Mouse (Mus musculus) kidney, postnatal 10 days (tissue): ENCODE data around the gene Aars.
A peak's percentile ranks its signal among the peaks of the same experiment; 100 is the strongest.
"Not testable (repeated sequence)": the region's sequence is repeated elsewhere in the genome, so short reads cannot be mapped to it uniquely, and the experiment has no call there.

Experiments
- DNase-seq: peaks from one replicate; pipeline ENCODE4 v3.0.0; 2021; ENCODE audit warnings: mixed read lengths

Aars gene

DNA sequence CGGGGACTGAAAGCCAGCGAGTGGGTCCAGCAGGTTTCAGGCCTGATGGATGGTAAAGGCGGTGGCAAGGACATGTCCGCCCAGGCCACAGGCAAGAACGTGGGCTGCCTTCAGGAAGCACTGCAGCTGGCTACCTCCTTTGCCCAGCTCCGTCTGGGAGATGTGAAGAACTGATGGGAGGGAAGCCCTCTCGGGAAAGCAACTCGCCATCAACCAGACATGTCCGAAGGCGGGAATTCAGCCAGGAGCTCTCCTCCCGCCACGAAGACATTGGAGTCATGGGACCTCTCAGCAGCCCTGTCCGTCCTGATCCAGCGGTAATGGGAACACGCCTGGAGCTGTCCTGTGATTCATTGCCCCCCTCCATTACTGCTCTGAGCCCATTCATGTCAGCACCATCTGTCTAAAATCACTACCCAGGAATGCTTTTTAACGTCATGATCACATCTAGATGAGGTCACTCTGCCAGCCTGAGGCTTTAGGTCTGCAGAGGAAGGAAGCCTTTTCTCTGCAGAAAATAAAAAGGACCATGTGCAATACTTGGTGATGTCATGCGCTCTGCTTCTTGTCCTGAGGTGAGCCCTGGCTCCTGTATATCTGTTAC lies 22.2 kb downstream of the Aars start:
- no peak for DNase-seq

DNA sequence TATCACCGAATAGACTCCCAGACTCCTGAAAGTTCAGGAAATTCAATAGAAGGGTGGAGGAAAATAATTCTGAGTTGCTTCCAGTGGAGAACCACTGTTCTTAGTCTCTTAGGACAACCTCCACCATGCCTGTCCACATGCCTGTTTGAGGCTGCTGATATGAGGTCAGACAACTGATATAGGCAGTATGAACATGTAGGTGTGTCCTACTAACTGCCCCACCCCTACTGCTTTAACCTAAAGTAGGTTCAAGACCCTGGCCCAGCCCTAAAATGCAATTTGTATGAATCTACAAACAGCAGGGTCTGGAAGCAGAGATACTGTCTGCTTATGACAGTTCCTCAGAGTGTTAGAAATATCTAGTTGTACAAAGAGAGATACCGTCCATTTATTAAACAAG lies 22.7 kb downstream of the Aars start:
- DNase-seq = no peak

DNA sequence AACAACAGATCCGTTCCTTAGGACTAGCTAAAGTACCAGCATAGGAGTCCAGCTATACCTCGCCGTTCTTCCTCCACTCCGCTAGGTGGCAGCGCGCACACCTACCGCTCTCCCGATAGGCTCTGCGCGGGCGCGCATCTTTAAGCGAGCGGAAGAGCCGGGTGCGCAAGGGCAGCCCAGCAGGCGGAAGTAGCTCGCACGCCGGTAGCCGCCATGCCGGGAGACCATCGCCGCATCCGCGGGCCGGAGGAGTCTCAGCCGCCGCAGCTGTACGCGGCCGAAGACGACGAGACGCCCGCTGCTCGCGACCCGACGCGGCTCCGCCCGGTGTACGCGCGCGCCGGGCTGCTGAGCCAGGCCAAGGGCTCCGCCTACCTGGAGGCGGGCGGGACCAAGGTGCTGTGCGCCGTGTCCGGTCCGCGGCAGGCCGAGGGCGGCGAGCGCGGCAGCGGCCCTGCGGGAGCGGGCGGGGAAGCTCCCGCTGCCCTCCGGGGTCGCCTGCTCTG lies 23.3 kb downstream of the Aars start, which contains the start of gene Exosc6:
Exosc6 (plus strand) TSS at position 182 of the 506 bp plus-strand sequence.
- DNase-seq = peak; percentile 95

DNA sequence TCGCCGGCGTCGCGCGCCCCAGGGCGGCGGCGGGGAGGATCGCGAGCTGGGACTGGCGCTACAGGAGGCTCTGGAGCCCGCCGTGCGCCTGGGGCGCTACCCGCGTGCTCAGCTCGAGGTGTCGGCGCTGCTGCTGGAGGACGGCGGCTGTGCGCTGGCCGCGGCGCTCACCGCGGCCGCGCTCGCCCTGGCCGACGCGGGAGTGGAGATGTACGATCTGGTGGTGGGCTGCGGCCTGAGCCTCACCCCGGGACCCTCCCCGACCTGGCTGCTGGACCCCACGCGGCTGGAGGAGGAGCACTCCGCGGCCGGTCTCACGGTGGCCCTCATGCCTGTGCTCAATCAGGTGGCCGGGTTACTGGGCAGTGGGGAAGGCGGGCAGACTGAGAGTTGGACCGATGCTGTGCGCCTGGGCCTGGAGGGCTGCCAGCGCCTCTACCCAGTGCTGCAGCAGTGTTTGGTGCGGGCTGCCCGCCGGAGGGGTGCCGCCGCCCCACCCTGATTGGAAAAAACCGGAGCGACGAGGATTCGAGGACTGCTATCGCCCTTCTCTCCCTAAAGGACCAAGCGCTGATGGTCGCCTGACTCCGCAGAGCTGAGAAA lies 23.8 kb downstream of the Aars start:
- peak; percentile 72 for DNase-seq

DNA sequence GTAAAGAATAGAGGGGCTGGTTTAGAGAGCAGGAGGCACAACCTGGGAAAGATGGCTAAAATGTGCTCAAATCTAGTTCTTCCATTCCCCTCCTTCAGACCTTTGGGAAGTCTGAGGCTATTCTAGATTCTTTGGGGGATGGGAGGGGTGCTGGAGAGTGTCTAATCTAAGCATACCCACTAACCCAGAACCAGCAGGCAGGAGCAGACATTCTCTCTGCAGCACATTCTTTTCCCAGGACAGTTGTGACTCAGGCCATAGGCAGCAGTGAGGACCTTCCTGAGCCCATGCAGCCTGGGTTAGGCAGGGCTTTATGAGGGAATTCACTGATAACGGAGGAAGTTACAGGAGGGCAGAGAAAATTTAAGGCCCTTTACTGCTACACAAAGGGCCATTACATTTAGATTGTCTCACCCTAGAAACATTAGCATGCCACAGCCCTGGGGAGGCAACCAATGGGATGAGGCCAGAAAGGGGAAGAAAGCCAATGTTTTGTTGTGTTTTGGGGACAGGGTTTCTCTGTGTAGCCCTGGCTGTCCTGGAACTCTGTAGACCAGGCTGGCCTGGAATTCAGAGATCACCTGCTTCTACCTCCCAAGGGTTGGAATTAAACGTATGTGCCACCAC lies 26.1 kb downstream of the Aars start:
- no peak for DNase-seq

DNA sequence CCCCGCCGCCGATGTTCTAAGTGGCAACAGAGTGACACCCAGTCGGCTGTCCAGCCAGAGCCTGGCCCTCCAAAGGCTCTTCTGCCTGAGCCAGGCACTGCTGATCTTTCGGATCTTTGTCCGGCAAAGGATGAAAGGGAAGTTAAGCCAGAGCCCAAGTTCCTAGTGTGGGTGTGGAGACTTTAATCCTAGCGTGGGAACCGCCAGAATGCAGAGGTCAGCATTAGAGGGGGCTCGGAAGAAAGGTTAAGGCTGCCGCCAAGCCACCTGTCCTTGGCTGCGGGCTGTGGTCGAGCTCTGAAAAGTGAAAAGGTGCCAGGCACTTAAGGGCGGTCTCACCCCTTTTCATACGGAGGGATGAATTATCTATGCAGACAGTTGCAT lies 28.7 kb downstream of the Aars start:
- no peak for DNase-seq

DNA sequence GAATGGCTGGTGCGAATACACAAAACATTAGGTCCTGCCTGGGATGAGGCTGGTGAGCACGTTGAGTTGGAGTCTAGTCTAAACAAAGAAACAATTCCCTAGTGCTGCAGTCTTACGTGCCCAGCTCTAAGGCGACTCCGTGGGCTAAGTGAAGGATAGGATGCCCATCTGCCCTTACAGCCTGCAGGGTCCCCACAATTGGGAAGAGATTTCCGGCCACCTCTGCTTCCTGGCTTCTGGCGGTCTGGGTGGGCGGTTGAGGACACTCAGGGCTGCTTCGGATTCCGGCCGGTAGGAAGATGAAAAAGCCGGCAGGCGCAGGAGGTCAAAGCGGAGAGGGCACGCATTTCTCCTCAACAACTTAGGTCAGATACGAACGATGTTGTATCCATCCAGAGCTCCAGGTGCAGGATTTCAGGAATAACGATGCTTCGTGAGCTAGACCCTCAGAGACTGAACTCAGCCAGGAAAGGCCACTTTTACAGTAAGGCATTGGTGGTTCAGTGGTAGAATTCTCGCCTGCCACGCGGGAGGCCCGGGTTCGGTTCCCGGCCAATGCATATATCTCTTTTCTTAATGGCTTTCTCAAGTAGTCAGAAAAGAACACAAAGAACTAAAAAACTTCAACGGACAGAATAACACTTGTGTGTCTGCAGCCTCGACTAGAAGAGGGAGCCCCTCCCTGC lies 29.3 kb downstream of the Aars start:
- peak; percentile 91 for DNase-seq

DNA sequence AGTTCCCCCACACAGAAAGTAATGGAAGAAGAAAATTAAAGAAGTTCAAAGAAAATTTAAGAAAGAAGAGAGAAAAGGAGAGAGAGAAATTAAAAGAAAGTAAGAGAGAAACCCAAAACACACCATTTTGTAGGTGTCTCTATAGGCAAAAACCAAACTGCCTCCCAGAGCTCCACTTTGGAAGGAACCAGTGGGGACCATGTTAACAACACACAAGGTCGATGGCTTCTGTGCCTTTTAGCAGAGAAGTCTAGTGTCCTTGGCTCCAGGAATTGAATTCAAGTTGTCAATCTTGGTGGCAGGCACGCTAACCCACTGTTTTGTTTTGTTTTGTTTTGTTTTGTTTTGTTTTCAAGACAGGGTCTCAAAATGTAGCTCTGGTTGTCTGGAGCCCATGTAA lies 29.9 kb downstream of the Aars start:
- DNase-seq = no peak

DNA sequence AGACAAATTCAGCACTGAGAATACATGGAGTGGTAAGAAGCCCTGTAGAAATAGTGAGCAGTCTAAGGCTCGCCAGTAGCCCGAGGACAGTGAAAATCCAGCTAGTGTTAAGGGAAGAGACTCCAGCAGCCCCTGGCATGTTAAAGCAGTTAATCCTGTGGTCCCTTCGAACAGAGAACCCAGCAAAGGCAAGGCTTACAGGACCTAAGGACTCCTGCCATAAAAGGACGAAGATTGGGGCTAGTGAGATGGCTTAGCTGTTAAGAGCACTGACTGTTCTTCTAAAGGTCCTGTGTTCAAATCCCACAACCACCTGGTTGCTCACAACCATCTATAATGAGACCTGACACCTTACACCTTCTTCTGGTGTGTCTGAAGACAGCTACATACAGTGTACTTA lies 33.4 kb downstream of the Aars start:
- no peak for DNase-seq

DNA sequence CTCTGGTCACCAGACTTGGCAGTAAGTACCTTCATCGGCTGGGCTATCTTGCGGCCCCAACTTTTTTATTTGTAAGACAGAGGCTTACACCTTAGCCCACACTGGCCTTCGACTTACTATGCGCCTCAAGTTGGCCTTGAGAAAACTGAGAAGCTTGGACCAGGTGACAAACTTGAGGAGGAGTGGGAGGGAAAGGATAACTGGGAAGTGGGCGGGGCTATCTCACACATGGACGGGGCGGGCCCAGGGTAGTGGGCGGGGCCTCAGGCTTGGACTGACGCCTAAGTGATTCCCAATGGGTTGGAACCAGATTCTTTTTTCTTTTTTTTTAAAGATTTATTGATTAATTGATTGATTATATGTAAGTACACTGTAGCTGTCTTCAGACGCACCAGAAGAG lies 34.5 kb downstream of the Aars start:
- DNase-seq = peak; percentile 43

DNA sequence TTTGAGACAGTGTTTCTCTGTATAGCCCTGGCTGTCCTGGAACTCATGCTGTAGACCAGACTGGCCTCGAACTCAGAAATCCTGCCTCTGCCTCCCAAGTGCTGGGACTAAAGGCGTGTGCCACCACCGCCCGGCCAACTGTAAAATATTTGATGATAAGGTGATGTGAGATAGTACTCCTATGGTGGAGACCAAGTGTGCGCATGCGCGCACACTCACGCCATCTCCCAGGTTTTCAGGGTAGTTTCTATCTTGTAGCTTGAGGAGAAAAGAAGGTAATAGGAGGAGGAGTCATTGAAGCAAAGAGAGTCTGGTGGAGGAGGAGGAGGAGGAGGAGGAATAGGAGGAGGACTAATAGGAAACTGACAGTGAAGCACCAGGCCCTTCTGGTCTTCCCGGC lies 35.7 kb downstream of the Aars start:
- not testable (repeated sequence) for DNase-seq

DNA sequence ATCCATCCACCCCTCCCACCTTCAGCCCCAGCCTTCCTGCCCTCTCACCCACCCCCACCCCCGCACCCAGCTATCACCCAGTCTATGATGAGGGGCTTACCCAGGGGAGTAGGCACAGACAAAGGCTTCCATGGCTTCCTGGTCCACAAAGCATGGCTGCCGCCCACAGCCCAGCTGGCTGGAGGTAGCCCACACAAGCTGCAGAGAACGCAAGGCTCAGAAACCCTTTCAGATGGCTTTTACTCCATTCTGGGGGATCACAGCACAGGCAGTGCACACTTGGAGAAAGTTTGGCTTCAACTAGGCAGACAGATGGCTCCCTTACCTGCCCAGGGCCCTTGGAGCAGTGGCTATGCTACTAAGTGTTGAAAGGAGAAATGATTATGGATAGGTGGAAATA lies 43.0 kb downstream of the Aars start:
- no peak for DNase-seq

DNA sequence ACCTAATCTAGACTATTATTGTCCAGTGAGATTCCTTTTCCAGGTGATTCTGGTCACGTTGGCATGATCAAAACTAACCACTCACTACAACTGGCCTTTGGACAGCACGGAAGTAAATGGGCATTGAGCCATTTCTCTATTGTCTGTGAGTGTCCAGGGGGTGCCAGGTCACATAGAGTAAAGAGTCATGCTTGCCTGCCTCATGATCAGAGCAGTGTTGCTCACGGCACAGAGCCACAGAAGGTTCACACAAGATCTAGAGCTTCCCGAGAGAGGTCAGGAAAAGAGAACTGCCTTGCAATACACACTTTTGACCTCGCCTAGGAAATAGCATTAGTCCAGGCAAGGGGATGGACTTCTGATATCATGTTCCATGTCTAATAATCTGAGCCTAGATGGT lies 46.5 kb downstream of the Aars start:
- peak; percentile 24 for DNase-seq

DNA sequence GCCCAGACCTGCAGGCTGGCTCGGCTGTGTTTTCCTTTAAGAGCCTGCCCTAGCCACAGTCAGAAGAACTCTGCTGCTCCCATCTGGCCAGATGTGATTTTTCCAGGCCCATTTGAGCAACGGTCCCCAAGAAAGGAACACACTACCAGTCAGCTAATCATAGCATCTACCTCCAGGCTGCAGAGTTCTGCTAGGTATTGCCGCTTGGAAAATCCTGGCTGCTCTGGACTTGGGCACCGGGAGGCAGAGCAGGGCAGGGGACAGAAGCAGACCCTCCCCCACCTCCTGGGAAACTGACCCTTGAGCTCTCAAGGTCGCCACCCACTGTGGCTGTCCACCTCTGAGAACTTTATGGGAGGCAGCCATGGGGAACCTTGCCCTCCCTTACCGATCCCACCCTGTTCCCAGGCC lies 46.9 kb downstream of the Aars start:
- peak; percentile 67 for DNase-seq

DNA sequence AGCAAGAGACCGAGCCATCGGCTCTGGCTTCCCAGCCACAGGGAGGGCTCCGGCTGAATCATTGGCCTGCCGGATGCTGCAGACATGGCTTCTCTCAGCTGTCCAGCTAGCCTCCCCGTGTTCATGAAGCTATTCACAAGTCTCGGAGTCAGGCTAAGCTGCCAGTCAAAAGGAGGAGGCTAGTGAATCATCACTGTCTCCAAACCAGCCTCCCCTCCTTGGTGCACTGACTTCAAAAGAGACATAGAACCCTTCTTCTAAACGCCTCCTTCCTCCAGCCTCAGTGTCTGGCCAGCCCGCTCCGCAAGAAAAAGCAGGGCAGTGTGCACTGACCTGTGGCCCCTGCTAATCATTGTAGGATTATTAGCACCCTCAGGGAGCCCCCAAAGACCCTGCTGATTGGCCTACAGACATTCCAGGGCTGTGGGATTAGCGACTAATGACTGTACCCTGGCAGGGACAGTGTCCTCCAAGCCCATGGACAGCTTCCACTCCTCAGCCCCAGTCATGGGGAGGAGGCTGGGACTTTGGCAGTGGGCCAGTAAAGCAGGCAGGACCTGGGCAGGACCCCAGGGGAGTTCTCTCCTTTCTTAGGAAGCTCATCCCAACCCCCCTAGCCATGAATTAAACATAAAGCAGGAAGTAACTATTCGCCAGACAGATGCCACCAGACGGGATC lies 48.8 kb downstream of the Aars start:
- peak; percentile 66 for DNase-seq

DNA sequence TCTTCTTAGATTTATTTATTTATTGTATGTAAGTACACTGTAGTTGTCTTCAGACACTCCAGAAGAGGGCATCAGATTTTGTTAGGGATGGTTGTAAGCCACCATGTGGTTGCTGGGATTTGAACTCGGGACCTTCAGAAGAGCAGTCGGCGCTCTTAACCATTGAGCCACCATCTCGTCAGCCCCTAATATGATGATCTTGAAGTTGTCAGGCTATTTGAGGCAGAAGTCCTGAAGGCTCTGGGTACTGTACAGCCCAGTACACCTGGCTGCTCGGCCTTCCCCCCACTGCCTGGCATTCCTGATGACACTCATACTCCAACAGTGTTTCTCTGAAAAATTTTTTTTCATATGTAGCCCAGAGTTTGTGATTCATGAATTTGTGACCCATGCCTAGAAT lies 51.0 kb downstream of the Aars start:
- not testable (repeated sequence) for DNase-seq

DNA sequence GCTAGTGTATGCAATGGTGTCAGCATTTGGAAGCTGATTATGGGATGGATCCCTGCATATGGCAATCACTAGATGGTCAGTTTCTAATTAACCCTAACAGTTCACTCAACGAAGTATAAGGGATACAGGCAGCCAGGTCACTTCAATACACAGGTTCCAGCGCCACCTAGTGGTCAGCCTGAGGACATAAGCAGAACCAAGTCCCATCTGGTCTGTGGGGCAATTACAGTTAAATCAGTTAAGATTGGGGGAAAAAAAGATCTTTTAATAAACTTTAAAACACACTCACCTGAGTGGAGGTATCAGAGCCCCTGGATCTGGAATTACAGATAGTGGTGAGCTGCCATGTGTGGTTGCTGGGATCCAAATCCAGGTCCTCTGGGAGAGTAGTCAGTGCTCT lies 57.2 kb downstream of the Aars start:
- peak; percentile 84 for DNase-seq

DNA sequence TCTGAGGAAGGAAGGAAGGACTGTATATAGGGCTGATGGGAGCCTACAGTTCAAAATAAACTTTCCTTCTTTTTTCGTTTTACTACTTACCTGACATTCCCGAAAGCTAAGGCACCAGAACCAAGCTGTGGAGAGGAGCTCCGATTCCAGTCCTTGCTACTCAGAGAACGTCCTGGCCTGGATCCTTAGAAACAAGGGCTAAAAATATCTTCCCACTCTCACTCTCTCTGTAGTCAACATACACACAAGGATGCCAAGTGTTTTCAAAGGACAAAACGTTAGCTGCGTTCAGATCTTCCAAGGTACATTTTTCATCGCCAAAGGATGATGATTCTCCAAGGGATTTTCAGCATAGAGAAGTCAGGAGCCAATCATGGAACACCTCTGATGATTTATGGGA lies 58.8 kb downstream of the Aars start:
- DNase-seq = no peak

DNA sequence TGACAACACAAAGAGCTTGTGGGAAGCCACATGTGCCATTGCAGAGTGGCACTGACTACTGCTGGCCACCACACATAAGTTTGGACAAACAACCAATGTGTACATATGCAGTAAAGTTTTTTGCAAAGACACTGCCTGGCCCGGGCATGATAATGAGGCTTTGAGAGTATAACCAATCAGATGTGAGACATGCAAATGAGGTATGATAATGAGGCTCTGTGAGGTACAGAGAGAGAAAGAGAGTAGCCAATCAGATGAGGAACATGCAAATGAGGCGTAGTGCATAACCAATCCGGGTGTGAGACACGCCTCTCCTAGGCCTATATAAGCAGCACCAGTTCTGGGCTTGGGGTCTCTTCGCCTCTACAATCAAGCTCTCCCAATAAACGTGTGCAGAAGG lies 59.4 kb downstream of the Aars start, which contains the start of gene Clec18a:
Clec18a (minus strand) TSS at position 101 of the 400 bp plus-strand sequence.
- not testable (repeated sequence) for DNase-seq

DNA sequence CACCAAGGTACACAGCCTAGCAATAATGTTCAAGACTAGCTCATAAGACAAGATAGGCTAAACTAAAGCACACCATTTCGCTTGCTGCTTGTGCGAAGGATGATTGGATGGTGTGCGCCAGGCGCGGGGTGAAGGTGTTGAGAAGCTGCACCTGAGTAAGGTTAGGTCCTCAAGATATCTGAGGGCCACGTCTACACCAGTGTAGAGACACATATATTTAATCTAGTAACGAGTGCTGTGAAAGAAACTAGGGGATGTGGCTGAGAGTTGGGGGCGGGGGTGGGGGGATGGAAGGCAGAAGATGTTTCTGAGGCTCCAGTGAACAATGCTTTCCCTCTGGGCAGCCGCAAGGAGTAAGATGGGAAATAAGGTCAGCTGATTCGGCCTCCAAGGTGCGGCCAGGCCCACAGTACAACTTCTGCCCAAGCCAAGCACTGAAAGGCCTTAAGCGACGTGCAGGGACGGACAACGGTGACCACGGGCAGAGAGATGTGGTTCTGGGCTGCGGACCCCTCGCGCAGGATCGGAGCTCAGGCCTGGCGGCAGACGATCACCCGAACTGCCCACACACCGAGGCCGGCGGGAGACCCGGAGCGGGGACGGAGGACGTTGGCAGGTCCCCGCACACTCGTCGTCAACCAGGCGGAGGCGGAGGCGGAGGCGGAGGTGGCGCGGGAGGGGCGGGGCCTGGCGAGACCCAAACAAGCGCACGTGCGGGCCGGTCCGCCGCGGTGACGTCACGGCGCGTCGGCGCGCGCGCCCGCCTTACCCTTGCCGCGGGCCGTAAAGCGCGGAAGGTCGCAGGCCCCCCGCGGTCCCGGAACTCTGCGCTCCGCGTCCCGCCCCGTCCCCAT lies 61.1 kb downstream of the Aars start, which contains the start of gene Pdpr:
Pdpr (plus strand) TSS at position 766 of the 854 bp plus-strand sequence.
- peak; percentile 97 for DNase-seq

DNA sequence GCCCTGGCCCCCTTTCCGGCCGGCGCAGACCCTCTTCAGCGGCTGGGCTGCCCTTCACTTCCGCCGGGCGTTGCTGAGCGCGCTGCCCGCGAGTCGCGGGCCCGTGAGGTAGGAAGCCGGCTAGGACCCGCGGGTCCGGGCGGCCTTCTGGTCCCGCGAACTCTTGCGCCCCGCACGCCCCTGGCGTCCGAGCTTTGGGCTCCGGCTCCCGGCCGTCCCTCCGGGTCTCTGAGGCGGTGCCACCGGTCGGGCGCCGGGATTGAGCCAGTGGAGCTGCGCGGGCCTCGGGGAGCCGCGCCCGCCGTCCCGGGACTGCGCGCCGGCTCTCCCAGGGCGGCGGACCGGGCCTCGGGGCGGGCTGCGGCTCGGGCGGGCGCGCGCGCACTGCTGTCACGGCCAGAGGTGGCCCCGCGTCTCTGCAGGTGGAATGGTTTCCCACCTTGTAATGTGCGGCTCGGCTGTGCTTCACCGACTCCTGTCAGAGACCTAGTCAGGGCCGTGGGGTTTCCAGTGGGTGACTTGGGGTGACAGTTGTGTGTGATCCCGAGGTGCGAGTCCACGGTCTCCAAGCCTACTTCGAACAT lies 61.9 kb downstream of the Aars start:
- peak; percentile 40 for DNase-seq
